Mouse (Mus musculus) embryo, embryonic 11 days (tissue): ENCODE results near the gene Zfp770.
"Not testable (repeated sequence)": the region's sequence is repeated elsewhere in the genome, so short reads cannot be mapped to it uniquely, and the experiment has no call there.

Experiments used
- DNase-seq: peaks from one replicate; pipeline ENCODE4 v3.0.0-alpha.2; 2015

The Zfp770 gene

GRCm38 (mm10) chr2:114200932-114201559 lies at the start of gene Zfp770:
TSS of gene Zfp770 (minus strand) at chr2:114201469.
- peak; percentile 89 for DNase-seq

DNA sequence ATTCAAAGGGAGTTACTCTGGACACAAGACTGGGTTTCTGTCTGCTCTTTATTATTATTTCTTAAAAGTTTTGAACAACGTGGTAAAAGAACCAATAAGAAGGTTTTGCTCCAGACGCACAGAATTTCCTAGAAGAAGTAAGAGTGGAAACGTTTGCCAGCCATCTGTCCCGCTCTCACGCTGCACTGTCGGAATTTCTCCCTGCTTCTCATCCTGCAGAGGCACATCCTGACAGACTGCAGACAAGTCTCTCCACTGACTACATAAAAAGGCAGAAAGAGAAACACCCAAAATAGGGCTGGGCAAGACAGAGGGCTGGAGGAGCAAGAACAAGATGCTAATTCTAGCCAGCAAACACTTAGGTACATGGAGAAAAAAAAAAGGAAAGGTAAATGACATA lies 48.2 kb upstream of the Zfp770 start:
- DNase-seq: no peak

DNA sequence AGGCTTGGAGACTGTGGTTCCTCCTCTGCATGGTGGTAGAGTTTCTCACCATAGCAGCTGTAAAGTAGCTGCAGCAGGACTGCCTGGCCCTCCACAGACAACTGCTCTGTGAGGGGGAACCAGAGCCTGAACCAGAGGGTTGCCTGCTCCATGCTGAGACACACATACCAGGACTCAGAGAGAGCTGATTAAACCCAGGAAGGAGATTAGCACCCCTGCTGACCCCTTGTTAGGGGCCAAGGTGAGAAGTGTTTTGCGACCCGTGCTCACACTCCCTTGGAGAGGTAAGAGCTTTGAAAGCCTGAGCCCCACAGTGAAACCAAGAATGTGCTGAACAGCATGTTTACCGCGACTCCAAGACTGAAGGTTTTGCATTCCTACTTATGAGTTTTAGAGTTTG lies 36.4 kb upstream of the Zfp770 start:
- DNase-seq: no peak

GRCm38 (mm10) chr2:114236566-114236965 lies 35.3 kb upstream of the Zfp770 start:
- DNase-seq: peak; percentile 26

- no peak for DNase-seq
Measured at GRCm38 (mm10) chr2:114235584-114235983, 34.3 kb upstream of the Zfp770 start.

DNA sequence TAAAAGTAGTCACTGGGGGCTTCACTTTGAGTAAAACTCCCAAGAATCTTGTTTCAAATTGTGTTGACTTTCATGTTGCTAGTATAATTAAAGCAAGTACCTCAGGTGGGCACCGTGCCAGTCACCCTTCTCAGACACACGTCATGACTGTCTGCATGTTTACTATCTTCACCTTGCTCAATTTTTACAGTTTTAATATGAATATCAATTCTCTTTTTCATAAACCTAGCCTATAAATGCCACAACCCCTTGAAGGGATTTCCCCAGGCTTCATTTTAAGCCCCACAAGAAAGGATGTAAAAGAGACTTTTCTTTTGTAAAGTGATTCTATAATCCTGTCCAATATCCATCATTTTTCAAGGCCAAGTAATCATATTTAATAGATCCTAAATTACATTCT lies 30.0 kb upstream of the Zfp770 start:
- DNase-seq: no peak

- no peak for DNase-seq
Measured at GRCm38 (mm10) chr2:114228672-114229071, 27.4 kb upstream of the Zfp770 start.

DNA sequence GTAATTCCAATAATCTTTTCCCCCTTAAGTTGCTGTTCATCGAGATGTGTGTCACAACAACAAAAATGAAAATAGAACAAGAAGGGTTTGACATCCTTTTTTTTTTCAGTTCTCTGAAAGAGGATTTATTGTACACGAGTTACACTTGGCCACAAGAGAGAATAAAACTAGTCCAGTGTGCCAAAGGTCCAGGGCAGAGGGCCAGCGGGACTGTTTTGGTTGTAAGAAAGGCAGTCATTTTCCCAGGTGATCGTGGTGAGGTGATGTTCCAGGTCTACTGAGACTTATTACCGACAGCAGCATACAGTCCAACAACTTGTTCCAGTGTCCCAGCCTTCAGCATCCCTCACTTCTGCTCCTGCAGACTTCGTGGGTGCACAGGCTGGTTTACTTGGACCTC lies 3.8 kb upstream of the Zfp770 start:
- no peak for DNase-seq

- DNase-seq: no peak
Measured at GRCm38 (mm10) chr2:114201574-114201973, 305 bp upstream of the Zfp770 start.

- no peak for DNase-seq
Measured at GRCm38 (mm10) chr2:114196421-114196820, 4.8 kb downstream of the Zfp770 start.

- not testable (repeated sequence) for DNase-seq
Measured at GRCm38 (mm10) chr2:114186924-114187323, 14.3 kb downstream of the Zfp770 start, which contains the start of gene Aqr. TSS of gene Aqr (minus strand) at chr2:114187024.

GRCm38 (mm10) chr2:114177802-114178733 lies 23.2 kb downstream of the Zfp770 start:
- no peak for DNase-seq

DNA sequence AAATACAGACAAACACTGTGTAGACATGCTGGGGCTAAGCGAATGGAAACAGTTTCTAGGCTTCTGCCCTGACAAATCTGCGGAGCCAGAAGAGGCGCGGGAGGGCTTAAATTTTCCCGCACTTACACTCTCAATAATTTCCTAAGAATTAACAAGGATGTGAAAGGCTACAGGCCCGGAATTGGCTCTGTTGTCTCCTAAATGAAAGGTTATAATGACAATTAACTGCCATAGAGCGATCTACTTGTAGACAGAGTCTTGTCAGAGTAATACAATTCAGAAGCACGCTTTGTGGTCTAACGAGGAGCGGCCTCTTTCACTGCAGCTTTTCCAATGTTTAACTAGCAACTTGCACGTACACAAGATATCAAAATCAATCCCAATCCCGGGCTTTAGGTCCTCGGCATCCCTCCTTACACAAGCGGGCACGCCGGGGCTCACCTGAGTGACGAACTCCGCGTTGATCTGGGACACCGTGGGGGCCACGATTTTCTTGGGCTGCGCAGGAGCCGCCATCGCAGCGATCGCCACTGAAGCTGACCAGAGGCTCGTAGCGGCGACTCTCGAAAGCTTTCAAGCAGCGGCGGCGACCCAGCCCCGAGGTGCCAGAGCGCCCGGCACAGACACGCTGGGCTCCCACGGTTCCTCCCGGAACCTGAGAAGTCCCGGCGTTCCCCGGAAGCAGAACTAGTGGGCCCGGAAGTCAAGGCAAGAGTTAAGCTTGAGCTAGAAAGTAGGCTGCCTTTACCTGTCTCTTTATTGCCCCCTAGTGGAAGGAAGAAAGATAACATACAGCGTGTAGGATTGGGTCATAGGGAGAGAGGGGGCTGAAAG lies 26.4 kb downstream of the Zfp770 start:
- DNase-seq: peak; percentile 91

- DNase-seq: no peak
Measured at GRCm38 (mm10) chr2:114173248-114173647, 28.0 kb downstream of the Zfp770 start.

DNA sequence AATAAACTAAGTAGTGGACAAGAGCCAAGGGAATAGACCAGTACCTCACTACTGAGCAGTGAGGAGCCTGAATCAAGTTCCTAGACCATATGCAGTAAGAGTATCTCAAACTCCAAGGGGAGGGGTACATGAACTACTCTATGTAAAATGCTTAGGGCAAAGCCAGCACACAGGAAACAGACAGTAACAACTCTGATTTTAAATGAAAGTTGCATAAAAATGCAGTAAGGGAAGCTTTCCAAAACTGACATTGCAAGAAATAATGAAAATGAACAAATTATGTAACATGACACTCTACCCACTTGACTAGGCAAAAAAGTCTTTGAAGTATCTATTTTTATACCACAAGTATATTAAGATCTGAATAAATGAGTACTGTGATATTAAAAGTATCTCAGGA lies 33.4 kb downstream of the Zfp770 start:
- DNase-seq: no peak

- no peak for DNase-seq
Measured at GRCm38 (mm10) chr2:114161978-114162377, 39.3 kb downstream of the Zfp770 start.

- no peak for DNase-seq
Measured at GRCm38 (mm10) chr2:114157345-114157744, 43.9 kb downstream of the Zfp770 start.

GRCm38 (mm10) chr2:114156639-114157038 lies 44.6 kb downstream of the Zfp770 start:
- no peak for DNase-seq

DNA sequence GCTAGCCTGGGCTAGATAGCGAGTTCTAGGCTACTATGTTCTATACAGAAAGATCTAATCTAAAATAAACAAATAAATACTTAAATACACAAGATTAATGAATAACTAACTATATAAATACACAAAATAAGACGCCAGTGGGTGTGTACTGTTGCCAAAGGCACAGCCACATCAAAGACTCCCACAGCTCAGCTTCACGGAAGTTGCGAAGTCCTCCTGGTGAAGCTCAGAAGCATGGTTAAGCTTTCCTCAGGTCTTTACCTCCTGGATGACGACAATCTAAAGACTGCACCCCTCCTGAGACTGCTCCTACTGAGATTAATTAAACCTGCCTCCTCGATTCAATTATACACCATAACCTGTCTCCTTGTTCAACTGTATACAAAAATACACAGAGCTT lies 48.0 kb downstream of the Zfp770 start:
- DNase-seq: no peak

GRCm38 (mm10) chr2:114146864-114147458 lies 54.3 kb downstream of the Zfp770 start:
- DNase-seq: no peak

GRCm38 (mm10) chr2:114145315-114145801 lies 55.9 kb downstream of the Zfp770 start:
- peak; percentile 32 for DNase-seq

DNA sequence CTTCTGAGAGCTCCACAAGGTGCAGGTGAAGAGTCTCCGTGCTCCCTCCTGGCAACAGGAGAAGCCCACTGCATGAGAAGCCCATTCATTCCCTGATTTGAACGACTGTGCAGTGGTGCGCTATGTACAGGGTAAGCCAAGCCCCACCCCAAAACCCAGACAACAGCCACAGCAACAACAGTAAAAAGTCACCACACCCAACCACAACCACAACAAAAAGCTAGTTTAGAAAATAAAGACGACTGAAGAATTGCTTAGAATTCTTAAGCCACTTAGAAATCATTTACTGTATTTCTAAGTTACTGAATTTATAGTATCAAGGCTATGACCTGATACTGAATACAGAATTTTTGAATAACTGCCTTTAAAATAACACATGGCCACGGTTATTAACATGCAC lies 56.4 kb downstream of the Zfp770 start:
- DNase-seq: no peak

GRCm38 (mm10) chr2:114143842-114144241 lies 57.4 kb downstream of the Zfp770 start:
- DNase-seq: no peak
